8 mouse cellular contexts compared by ENCODE assay signal in genomic region chr7:120677764-120678531, GRCm38 (mm10). TPM values are rescaled to one million over a fixed set of nuclear protein-coding genes. Genes with fewer than 3 reads are reported as not detected.
DNase-seq lines count a peak whose midpoint lies in the region; ATAC-seq and TF ChIP-seq lines count a peak whose summit lies in the region.

No protein-coding gene starts in this region.

- TF ChIP-seq CTCF in kidney, postnatal 0 days (IDR thresholded peaks at IDR 0.05; ENCODE audit: low read depth): no peak
- no peak for TF ChIP-seq CTCF in thymus, adult 2 months (IDR thresholded peaks at IDR 0.05; ENCODE audit: borderline replicate concordance, control insufficient read depth, extremely low read depth, insufficient read depth, low read length, poor library complexity)

- no peak for TF ChIP-seq POLR2A in thymus, adult 2 months (IDR thresholded peaks at IDR 0.05; ENCODE audit: control insufficient read depth, extremely low read depth, insufficient read depth, low read length, poor library complexity)

- H3K27ac ChIP-seq in embryonic facial prominence, embryonic 14.5 days (replicated peaks; ENCODE audit: low read depth, low read length): peak overlapping the region; percentile 55
- H3K27ac ChIP-seq in heart, embryonic 13.5 days (replicated peaks): peak overlapping the region; percentile 70
- H3K27ac ChIP-seq in kidney, postnatal 0 days: peak overlapping the region; percentile 69
- peak overlapping the region; percentile 77 for H3K27ac ChIP-seq in liver, embryonic 16.5 days (ENCODE audit: low read length)
- peak overlapping the region; percentile 74 for H3K27ac ChIP-seq in neural tube, embryonic 14.5 days (ENCODE audit: low read depth, low read length)
- H3K27ac ChIP-seq in thymus, adult 2 months (ENCODE audit: control insufficient read depth, insufficient read depth, low read length): no peak overlapping the region

- H3K4me1 ChIP-seq in embryonic facial prominence, embryonic 14.5 days (ENCODE audit: control insufficient read depth, insufficient read depth, low read length): peaks cover 21% of the 10 kb centered on the region; the same call in 1 of the 2 replicates
- peaks cover 57% of the 10 kb centered on the region for H3K4me1 ChIP-seq in heart, embryonic 13.5 days
- H3K4me1 ChIP-seq in kidney, postnatal 0 days (replicated peaks; ENCODE audit: insufficient read depth, low read length): no peaks in the 10 kb centered on the region
- peaks cover 48% of the 10 kb centered on the region for H3K4me1 ChIP-seq in liver, embryonic 16.5 days (ENCODE audit: control insufficient read depth, low read depth, low read length)
- peaks cover 27% of the 10 kb centered on the region for H3K4me1 ChIP-seq in neural tube, embryonic 14.5 days (ENCODE audit: control insufficient read depth, insufficient read depth, low read length)
- H3K4me1 ChIP-seq in thymus, adult 2 months (replicated peaks; ENCODE audit: control insufficient read depth, insufficient read depth, low read length): peaks cover 11% of the 10 kb centered on the region

- H3K9ac ChIP-seq in embryonic facial prominence, embryonic 14.5 days (ENCODE audit: low read depth, low read length): peak overlapping the region; percentile 88
- peak overlapping the region; percentile 97 for H3K9ac ChIP-seq in heart, embryonic 13.5 days
- peak overlapping the region; percentile 89 for H3K9ac ChIP-seq in kidney, postnatal 0 days (ENCODE audit: low read depth, low read length)
- peak overlapping the region; percentile 83 for H3K9ac ChIP-seq in liver, embryonic 16.5 days (ENCODE audit: low read depth, low read length)
- H3K9ac ChIP-seq in neural tube, embryonic 14.5 days (replicated peaks; ENCODE audit: low read depth, low read length): peak overlapping the region; percentile 90

- H3K9me3 ChIP-seq in embryonic facial prominence, embryonic 14.5 days (ENCODE audit: control insufficient read depth, low read length): no peaks in the 10 kb centered on the region
- no peaks in the 10 kb centered on the region for H3K9me3 ChIP-seq in heart, embryonic 13.5 days
- no peaks in the 10 kb centered on the region for H3K9me3 ChIP-seq in kidney, postnatal 0 days (replicated peaks; ENCODE audit: low read length)
- no peaks in the 10 kb centered on the region for H3K9me3 ChIP-seq in liver, embryonic 16.5 days (replicated peaks; ENCODE audit: control insufficient read depth, low read length)
- no peaks in the 10 kb centered on the region for H3K9me3 ChIP-seq in neural tube, embryonic 14.5 days (ENCODE audit: control insufficient read depth, low read length)

- H3K4me3 ChIP-seq in embryonic facial prominence, embryonic 14.5 days (ENCODE audit: low read depth, low read length): peak overlapping the region; percentile 84
- H3K4me3 ChIP-seq in heart, embryonic 13.5 days: peak overlapping the region; percentile 96
- H3K4me3 ChIP-seq in kidney, postnatal 0 days (replicated peaks; ENCODE audit: low read depth, low read length): peak overlapping the region; percentile 76
- H3K4me3 ChIP-seq in liver, embryonic 16.5 days (ENCODE audit: low read depth, low read length): peak overlapping the region; percentile 88
- H3K4me3 ChIP-seq in neural tube, embryonic 14.5 days (ENCODE audit: low read depth, low read length): peak overlapping the region; percentile 82
- H3K4me3 ChIP-seq in thymus, adult 2 months (ENCODE audit: control insufficient read depth, insufficient read depth, low read length): peak overlapping the region; percentile 78

- no peaks in the 10 kb centered on the region for H3K27me3 ChIP-seq in embryonic facial prominence, embryonic 14.5 days (replicated peaks; ENCODE audit: control insufficient read depth, insufficient read depth, low read length)
- no peaks in the 10 kb centered on the region for H3K27me3 ChIP-seq in heart, embryonic 13.5 days (replicated peaks)
- no peaks in the 10 kb centered on the region for H3K27me3 ChIP-seq in kidney, postnatal 0 days (ENCODE audit: insufficient read depth, low read length)
- no peaks in the 10 kb centered on the region for H3K27me3 ChIP-seq in liver, embryonic 16.5 days (ENCODE audit: control insufficient read depth, insufficient read depth, low read depth, low read length)
- no peaks in the 10 kb centered on the region for H3K27me3 ChIP-seq in neural tube, embryonic 14.5 days (ENCODE audit: control insufficient read depth, insufficient read depth, low read length)
- H3K27me3 ChIP-seq in thymus, adult 2 months (ENCODE audit: control insufficient read depth, insufficient read depth, low read length): no peaks in the 10 kb centered on the region

- H3K4me2 ChIP-seq in embryonic facial prominence, embryonic 14.5 days (ENCODE audit: low read depth, low read length): peak overlapping the region; percentile 73
- H3K4me2 ChIP-seq in heart, embryonic 13.5 days: peak overlapping the region; percentile 89
- peak overlapping the region; percentile 87 for H3K4me2 ChIP-seq in kidney, postnatal 0 days (ENCODE audit: low read length)
- peak overlapping the region; percentile 91 for H3K4me2 ChIP-seq in liver, embryonic 16.5 days (ENCODE audit: low read depth, low read length)
- H3K4me2 ChIP-seq in neural tube, embryonic 14.5 days (ENCODE audit: low read depth, low read length): peak overlapping the region; percentile 79

- H3K36me3 ChIP-seq in embryonic facial prominence, embryonic 14.5 days (ENCODE audit: control insufficient read depth, insufficient read depth, low read length): no peaks in the 10 kb centered on the region
- H3K36me3 ChIP-seq in heart, embryonic 13.5 days: 0 out of 2 replicates have a peak, but pooled peaks cover 5% of the 10 kb centered on the region
- H3K36me3 ChIP-seq in kidney, postnatal 0 days (ENCODE audit: insufficient read depth, low read length): no peaks in the 10 kb centered on the region
- H3K36me3 ChIP-seq in liver, embryonic 16.5 days (ENCODE audit: control insufficient read depth, insufficient read depth): no peaks in the 10 kb centered on the region
- no peaks in the 10 kb centered on the region for H3K36me3 ChIP-seq in neural tube, embryonic 14.5 days (ENCODE audit: control insufficient read depth, insufficient read depth, low read length)
- H3K36me3 ChIP-seq in thymus, adult 2 months (ENCODE audit: control insufficient read depth, insufficient read depth, low read length): no peaks in the 10 kb centered on the region

- ATAC-seq in embryonic facial prominence, embryonic 14.5 days (ENCODE audit: low read depth): peak; percentile 60
- ATAC-seq in heart, embryonic 13.5 days (ENCODE audit: extremely low read depth, insufficient number of reproducible peaks, low FRiP score, low TSS enrichment): 0 out of 2 replicates have a peak, but pooled peaks have one; percentile 13
- ATAC-seq in kidney, postnatal 0 days (replicated peaks; ENCODE audit: low FRiP score, low read depth): peak; percentile 73; the same call in 1 of the 2 replicates
- peak; percentile 68 for ATAC-seq in liver, embryonic 16.5 days (ENCODE audit: low read depth)
- ATAC-seq in neural tube, embryonic 14.5 days (ENCODE audit: low read depth): peak; percentile 76

- 1% methylated on average over 36 of the region's 42 CpGs for WGBS in embryonic facial prominence, embryonic 14.5 days
- WGBS in heart, embryonic 13.5 days: 2% methylated on average over 42 of the region's 42 CpGs
- 1% methylated on average over 42 of the region's 42 CpGs for WGBS in kidney, postnatal 0 days
- WGBS in liver, embryonic 16.5 days (ENCODE audit: insufficient replicate concordance): 2% methylated on average over 41 of the region's 42 CpGs
- 3% methylated on average over 42 of the region's 42 CpGs for WGBS in neural tube, embryonic 14.5 days
- 2% methylated on average over 42 of the region's 42 CpGs for WGBS in thymus, adult 2 months

- peak; percentile 63 for DNase-seq in A20 (ENCODE audit: low read depth, low spot score)
- DNase-seq in adrenal gland, postnatal 10 days: peak; percentile 52
- DNase-seq in embryonic facial prominence, embryonic 14.5 days (ENCODE audit: low spot score): peak; percentile 18
- DNase-seq in kidney, postnatal 0 days (ENCODE audit: low spot score): peak; percentile 38
- DNase-seq in thymus, adult 2 months: peak; percentile 52

RNA-seq across cellular contexts. Expression of gene Mosmo, which starts 0.5 kb away (rescaled TPM):
- 10 to 100 TPM; 30.3 to 31.4 TPM for total RNA-seq in adrenal gland, postnatal 10 days (2021)
- polyA plus RNA-seq in embryonic facial prominence, embryonic 14.5 days (2014; fragmentation: Nextera tagmentation; extraction: Ambion mirVana): 14.2 and 15.6 TPM in 2 replicates
- 8.5 and 10.2 TPM in 2 replicates for polyA plus RNA-seq in heart, embryonic 13.5 days (2015; fragmentation: Nextera tagmentation; extraction: Ambion mirVana)
- 13.2 and 16.2 TPM in 2 replicates for polyA plus RNA-seq in kidney, postnatal 0 days (2015; fragmentation: Nextera tagmentation; extraction: Ambion mirVana)
- 2.2 and 2.4 TPM in 2 replicates for polyA plus RNA-seq in liver, embryonic 16.5 days (2015; fragmentation: Nextera tagmentation; extraction: Ambion mirVana)
- 14.1 and 15.2 TPM in 2 replicates for polyA plus RNA-seq in neural tube, embryonic 14.5 days (2014; fragmentation: Nextera tagmentation; extraction: Ambion mirVana)
- 29.8 and 31.0 TPM in 2 replicates for polyA plus RNA-seq in thymus, adult 2 months (2012; rRNA removed)

RNA-seq across cellular contexts. Expression of gene Pdzd9, which starts 7.8 kb away (rescaled TPM):
- not detected for total RNA-seq in adrenal gland, postnatal 10 days (2021)
- polyA plus RNA-seq in embryonic facial prominence, embryonic 14.5 days (2014; fragmentation: Nextera tagmentation; extraction: Ambion mirVana): 0.42 and 0.61 TPM in 2 replicates
- polyA plus RNA-seq in heart, embryonic 13.5 days (2015; fragmentation: Nextera tagmentation; extraction: Ambion mirVana): 0.16 and 0.32 TPM in 2 replicates
- 0.18 and 0.32 TPM in 2 replicates for polyA plus RNA-seq in kidney, postnatal 0 days (2015; fragmentation: Nextera tagmentation; extraction: Ambion mirVana)
- 0.13 TPM in 2 replicates for polyA plus RNA-seq in liver, embryonic 16.5 days (2015; fragmentation: Nextera tagmentation; extraction: Ambion mirVana)
- 0.71 and 0.74 TPM in 2 replicates for polyA plus RNA-seq in neural tube, embryonic 14.5 days (2014; fragmentation: Nextera tagmentation; extraction: Ambion mirVana)
- polyA plus RNA-seq in thymus, adult 2 months (2012; rRNA removed): 0.05 TPM in 1 of 2 replicates, not detected in the other

RNA-seq across cellular contexts. Expression of gene Uqcrc2, which starts 43.0 kb away (rescaled TPM):
- total RNA-seq in adrenal gland, postnatal 10 days (2021): 100 to 1,000 TPM; 743 to 828 TPM
- 219 and 221 TPM in 2 replicates for polyA plus RNA-seq in embryonic facial prominence, embryonic 14.5 days (2014; fragmentation: Nextera tagmentation; extraction: Ambion mirVana)
- 401 and 425 TPM in 2 replicates for polyA plus RNA-seq in heart, embryonic 13.5 days (2015; fragmentation: Nextera tagmentation; extraction: Ambion mirVana)
- 326 and 329 TPM in 2 replicates for polyA plus RNA-seq in kidney, postnatal 0 days (2015; fragmentation: Nextera tagmentation; extraction: Ambion mirVana)
- polyA plus RNA-seq in liver, embryonic 16.5 days (2015; fragmentation: Nextera tagmentation; extraction: Ambion mirVana): 119 and 127 TPM in 2 replicates
- polyA plus RNA-seq in neural tube, embryonic 14.5 days (2014; fragmentation: Nextera tagmentation; extraction: Ambion mirVana): 257 and 264 TPM in 2 replicates
- polyA plus RNA-seq in thymus, adult 2 months (2012; rRNA removed): 70.4 and 89.4 TPM in 2 replicates

Comparison
In these comparisons a context has a peak if more than half of its experiments do, and no peak if none do; other contexts are left out.
1. ATAC-seq: peak in every context shown above with its lines; median percentile 76 in neural tube, embryonic 14.5 days; 73 in kidney, postnatal 0 days; 68 in liver, embryonic 16.5 days; 60 in embryonic facial prominence, embryonic 14.5 days; 13 in heart, embryonic 13.5 days.